Mouse (Mus musculus): ENCODE data around the gene Bmf.
"Not testable (repeated sequence)": the region's sequence is repeated elsewhere in the genome, so short reads cannot be mapped to it uniquely, and the experiment has no call there.

Gene Bmf

DNA sequence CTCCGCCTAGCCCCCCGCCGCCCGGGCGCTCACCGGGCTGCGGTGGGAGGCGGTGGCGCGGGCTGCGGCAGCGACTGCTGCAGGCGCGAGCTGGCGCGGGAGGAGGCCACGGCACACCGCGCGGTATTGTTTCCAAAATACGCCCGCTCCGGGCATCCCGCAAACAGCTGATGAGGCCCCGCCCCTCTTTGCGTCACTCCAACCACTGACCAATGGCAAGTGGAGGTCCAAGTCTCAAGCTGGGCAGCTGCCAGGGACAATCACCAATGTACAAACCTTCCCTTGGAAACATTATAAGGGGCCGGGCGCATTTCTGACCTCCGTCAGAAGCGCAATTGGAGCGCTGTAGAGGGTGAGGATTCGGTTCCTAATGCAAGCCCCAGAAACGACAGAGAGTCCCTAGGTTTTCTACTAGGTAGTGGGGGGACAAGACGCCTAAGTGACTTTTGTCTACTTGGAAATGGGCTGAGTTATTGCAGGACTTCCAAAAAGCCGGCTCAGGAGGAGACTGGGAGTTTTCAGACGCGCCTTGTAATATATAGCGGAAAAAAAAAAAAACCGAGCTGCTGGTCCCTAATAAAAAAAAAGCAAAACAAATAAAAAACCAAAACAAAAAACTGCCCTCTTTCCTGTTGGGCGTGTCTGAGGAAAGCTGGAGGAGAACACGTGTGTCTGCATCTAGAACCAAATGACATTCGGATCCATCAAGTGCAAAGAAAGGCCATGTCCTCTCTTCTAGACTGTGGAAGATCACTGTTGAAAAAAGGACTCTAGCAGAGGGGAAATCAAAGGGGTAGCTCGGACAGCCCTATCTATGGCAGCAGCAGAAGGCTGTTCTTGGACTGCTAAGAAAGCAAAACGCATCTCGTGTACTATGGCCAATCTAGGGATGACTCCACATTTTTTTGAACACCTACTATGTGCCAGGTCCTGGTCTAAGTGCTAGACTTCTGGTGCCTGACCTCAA lies at the start of gene Bmf:
Gene Bmf, minus strand, starts transcription at position 181 of the 967 bp plus-strand sequence.
- peak; percentile 94 for DNase-seq (ENCODE audit: low spot score)

DNA sequence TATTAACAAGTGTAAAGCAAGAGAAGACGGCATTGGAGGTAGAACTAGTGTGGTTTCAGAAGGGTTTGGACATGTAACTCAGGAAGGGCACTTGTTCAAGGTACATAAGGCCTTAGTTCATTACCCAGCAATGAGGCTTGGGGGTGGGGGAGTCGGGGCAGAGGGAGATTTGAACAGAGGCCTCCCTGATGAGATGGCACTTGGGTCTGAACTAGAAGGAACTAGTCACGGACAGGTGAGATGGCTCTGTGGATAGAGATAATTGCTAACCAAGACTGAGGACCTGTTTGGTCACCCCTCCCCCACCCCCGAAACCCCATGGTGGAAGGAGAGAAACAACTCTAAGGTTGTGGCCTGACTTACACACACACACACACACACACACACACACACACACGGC lies 49.6 kb upstream of the Bmf start:
- DNase-seq (ENCODE audit: low spot score): no peak

DNA sequence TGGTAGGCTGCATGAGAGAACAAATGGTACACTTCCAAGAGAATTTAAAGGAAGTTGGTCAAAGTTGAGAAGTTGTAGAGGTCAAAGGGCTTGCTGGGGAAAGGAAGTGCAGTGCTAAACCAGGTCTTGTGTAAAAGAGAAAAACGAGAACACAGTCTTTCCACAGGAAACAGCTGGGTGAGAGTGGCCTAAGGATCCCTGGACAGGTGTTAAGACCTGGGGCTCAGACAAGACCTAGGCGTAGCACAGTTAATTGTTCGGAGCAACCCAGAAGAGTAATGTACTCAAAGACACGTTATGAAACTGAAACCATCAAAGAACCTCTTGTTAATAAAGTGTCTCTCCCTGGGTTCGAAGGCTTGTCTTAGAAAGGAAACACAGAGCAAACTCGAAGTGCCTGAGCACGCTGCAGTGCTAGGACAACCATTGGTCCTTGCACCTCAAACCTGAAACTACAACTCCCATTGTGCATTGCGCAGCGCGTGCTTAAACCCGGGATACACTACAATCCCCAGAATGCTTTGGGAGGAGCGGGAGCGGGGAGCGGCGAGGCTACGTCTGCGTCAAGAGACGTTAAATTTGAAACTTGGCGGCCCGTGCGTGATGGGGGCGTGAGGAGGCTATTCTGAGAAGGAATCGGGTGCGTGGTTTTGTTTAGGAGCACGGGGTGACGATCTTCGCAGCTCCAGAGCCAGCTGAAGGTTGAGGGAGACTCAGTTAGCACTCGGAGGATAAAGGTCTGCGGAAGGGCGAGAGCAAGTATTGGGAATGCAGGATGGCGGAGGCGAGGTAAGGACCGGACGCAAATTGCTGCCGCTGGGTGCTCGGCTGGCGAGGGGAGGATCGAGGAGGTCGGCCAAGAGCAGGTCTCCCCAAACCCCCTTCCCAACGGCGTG lies 48.4 kb upstream of the Bmf start, which contains the start of gene Bub1b:
Gene Bub1b, plus strand, starts transcription at position 539 of the 896 bp plus-strand sequence.
- DNase-seq (ENCODE audit: low spot score): peak; percentile 71

DNA sequence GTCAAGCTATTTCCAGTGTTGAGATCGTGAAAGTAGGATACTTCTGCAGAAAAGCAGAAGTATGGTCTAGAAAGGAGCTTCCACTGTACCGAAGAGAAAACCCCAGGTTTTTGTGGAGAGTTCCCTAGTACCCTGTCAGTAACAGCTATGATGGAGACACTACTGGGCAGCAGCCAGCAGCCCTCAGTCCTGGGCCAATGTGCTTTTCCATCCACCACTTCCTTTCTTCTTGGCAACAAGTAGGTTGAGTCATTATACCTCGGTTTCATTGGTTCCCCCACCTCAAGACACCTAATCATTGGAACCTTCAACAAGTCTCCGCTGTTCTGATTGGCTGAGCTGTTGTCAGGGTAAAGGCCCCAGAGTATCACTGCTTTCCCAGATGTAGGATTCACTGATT lies 41.6 kb upstream of the Bmf start:
- DNase-seq (ENCODE audit: low spot score): no peak

DNA sequence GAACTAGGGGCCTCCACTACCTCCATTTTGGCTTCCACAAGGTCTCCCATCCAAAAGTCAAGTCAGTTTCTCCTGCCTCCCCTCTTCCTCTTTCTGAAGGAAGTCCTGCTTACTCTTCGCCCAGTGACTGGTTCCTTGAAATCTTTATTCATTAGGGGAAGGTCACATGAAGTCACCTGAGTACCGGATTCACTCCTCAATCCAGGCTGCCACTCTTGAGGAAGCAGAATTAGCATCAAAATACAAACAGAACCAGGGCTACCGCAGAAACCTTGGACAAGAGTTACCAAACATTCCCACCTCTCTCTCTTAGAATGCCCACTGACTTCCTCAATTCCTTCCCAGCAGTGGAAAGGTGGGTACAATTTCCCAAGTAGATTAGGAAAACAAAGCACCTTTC lies 38.2 kb upstream of the Bmf start:
- DNase-seq (ENCODE audit: low spot score): no peak

DNA sequence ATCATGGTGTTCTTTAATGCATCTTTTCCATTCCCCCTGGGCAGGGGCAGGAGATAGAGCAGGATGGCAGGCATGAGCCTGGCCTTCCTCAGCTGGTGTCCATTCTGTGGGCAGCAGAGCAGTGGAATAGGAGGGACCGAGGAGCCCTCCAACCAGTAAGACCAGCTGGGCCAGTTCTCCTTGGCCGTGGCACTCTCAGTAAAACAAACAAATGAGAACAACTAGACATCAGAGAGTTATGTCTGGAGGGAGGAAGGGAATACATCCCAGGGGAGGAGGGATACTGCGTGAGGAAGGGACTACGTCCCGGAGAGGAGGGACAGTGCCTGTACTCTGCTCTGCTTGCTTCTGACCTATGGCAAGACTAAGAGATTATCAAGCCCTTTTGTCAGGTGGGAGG lies 36.5 kb upstream of the Bmf start:
- DNase-seq (ENCODE audit: low spot score): no peak

DNA sequence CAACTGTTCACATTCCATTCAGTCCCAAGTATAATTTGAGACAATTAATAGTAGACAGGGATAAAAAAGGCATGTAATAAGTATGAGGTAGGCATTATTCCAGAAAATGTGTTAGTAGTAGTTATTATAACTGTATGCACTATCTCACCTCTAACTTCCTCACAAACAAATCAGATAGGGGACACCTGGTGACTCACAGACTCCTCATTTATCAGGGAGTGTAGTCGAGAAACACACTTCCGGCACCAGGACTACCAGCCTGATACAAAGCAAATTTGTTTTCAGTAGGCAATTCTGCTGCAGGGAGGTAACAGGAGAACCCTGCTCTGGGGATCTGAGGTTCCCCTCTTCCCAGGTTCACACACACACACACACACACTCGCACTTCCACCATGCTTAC lies 23.6 kb upstream of the Bmf start:
- no peak for DNase-seq (ENCODE audit: low spot score)

DNA sequence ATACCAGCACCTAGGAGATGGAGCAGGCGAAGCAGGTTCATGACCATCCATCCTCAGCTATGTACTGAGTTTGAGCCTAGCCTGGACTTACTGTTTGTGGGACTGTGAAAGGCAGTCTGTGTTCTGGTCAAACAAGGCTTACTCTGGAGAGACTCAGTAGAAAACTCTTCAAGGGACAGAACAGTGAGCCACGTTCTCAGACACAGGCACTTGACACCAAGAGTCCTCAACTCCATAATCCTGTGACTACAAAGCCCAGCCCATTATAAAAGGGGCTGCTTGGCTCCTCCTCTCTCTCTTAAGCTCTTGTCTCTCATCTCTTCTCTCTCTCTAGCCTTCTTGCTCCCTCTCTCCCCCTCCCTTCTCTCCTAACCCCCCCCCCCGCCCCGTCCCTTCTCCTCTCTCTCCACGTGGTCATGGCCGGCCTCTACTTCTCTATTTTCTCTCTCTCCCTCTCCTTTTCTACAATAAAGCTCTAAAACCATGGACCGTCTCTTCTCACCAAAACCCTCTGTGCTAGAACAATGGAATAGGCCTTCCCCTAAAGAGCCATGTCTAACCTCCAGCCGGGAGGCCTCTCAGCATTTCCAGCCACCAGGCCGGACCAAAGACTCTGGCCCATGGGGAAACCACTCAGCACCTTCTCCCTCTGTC lies 22.8 kb upstream of the Bmf start:
- no peak for DNase-seq (ENCODE audit: low spot score)

DNA sequence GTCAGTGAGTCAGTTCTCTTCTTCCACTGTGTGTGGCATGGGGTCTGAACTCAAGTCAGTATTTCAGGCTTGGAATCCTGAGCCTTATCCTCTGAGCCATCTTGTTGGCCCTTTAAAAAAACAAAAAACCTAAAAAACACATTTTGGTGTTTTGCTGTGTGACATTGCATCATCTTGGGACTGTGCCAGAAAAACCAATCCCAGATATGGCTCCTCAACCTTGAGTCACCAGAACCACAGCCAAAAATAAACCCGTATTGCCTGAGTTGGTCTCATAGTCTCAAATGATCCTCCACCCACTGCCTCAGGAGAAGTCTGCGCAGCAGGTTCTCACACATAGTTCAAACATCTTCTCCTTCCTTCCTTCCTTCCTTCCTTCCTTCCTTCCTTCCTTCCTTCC lies 21.5 kb upstream of the Bmf start:
- no peak for DNase-seq (ENCODE audit: low spot score)

DNA sequence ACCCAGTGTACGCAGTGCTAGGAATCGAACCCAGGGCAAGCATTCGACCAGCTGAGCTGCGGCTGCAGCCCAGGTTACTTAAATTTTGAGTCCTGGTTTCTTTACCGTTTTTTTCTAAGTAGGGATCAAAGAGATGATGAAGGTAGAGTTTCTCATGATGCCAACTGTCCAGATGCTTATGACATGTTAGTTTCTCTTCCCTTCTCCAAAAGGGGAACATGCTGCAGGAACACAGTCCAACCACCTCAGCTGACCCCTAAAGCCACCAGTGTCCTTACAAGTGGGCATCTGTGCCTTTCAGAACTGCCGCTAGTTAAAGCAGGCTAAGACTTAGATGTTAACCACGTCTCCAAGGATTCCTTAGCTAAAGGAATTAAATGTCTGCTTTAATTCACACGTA lies 17.7 kb upstream of the Bmf start:
- no peak for DNase-seq (ENCODE audit: low spot score)

DNA sequence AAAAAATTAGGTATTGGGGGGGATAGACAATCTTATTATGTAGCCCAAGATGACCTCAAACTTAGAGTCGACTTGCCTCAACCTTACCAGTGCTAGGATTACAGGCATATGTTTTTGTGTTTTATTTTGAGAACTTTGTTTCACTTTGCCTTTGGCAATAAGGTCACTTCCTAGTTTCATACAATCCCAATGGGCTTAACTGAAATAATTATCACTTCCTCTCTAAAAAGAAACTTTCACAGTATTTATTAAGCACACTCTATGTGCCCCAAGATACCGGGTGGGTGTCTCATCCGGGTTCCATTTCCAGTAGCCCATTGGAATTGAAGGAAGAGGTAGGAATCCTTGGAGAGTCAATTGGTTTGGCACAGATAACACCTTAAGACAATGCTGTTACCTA lies 12.9 kb upstream of the Bmf start:
- no peak for DNase-seq (ENCODE audit: low spot score)

DNA sequence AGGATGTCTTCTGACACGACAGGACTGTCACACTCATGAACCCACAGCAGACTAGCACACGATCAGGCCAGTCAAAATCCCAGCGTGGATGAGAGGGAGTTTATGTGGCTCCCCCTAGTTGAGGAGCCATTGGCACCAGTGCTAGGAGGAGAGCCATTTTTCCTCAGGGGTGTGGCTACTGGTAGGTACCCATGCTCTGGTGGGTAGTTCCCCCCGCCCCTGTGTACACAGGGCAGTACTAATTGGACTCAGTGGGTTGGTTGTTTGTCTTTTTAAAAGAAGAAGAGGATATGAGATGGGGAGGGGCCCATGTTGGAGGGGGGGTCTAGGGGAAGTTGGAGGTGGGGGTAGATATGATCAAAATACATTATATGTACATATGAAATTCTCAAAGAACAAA lies 12.5 kb upstream of the Bmf start:
- DNase-seq (ENCODE audit: low spot score): no peak

DNA sequence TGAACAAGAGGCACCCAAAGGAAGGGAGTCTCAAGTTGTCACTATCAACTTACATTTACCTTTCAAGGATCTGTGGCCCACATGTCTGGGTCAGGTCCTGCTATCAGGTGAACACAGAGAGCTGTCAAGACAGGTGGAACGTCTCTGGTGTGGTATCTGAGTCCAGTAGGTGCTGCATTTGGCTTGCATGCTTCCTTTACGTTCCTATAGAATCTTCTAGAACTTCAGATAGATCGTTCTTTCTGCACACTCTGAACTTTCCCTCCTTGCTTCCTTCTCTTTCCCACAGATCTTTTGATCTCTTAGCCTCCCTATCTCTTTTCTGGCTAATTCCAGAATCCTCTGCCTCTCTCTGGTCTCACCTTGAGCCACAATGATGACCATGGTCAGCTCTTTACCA lies 8.9 kb upstream of the Bmf start:
- no peak for DNase-seq (ENCODE audit: low spot score)

DNA sequence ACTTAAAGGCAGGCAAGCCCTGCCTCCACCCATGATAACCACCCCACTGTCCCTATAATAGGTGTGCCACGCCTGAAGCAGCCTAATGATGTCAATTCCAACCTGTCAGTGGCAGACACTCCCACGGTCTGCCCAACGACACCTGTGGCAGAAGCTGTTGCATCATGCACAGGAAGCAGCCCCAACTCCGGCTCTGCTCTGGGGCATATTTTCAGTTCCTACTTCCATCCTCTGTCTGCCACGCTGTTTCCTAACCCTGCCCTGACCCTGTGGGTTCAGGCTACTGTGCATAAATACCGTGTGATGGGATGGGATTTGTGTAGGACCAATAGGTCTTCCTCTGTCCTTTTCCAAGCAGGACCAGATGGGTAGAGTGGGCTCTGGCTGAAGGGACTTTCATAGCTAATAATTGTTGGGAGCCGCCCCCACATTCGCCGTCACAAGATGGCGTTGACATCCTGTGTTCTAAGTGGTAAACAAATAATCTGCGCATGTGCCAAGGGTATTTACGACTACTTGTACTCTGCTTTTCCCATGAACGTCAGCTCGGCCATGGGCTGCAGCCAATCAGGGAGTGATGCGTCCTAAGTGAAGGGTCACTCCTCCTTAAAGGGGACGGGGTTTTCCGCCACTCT lies 5.0 kb upstream of the Bmf start:
- DNase-seq (ENCODE audit: low spot score): not testable (repeated sequence)

DNA sequence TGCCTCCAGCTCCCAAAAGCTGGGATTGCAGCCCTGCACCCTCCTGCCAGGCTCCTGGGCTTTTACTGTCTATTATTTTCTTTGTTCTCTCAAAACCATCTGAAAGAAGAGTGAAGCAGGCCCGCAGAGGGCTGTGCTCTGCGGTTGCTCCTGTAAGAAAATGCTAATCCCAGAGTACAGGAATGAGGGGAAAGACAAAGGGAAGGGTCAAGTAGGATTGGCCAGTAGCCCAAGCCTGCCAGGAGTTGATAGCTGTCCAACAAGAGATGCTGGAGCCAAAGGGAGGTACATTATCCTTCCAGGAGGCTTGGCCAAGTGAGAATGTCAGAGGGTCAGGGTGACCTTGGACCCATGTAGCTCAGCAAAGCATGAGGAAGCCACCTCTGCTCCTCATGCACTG lies 2.1 kb upstream of the Bmf start:
- DNase-seq (ENCODE audit: low spot score): no peak

DNA sequence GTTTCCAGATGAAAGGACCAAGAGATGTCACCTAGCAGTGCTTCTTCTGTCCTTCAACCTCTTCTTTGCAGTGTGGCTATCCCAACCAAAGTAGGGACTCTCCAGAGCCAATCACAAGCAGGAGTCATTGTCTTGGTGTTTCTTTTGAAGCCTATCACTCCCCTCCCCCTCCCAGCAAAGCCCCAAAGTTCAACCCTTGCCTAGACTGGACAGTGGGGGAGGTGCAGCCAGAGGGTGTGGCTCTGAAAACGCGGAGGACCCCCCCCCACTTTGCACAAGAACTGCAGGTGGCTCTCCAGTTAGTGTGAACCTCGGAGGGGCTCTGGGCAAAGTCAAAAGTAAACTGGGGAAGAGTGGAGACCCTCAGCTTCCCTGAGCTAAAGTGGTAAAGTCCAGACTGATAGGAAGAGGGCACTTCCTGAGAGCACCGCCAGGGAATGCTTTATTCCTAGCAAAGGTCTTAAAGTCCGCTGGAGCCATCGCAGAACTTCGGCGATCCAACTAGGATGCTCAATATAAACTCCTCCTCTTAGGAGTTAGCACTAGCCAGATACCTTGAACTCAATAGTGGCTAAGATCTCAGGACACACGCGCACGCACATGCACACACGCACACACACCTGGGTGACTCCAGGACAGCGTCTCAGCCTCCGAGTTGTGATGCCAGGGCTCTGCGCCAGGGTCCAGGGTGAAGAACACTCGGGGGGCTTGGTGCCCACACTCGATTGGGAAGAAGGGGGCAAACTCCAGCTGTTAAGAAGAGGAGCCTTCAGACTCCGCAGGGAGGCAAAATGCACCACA lies 866 bp downstream of the Bmf start:
- no peak for DNase-seq (ENCODE audit: low spot score)

DNA sequence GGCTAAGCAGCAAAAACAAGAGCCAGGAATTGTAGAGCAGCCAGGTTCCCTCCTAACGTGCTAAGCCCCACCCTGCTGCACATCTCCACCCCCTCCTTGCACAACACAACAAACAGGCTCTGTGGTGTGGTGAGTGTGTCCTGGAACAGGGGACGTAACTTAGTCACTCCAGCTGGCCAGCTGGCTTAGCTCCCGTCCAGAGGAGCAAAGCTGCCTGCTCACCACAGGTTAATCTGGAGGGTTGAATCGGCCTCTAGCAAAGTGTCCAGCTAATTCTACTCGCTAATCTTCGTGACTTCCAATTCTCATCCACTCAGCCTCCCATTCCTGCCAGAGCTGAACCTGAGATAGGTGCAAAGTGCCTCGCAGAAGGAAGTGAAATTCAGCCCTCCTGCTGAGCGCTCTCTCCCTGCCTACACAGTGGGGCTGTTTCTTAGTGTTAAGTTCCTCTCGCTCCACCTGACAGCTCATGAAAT lies 1.9 kb downstream of the Bmf start:
- DNase-seq (ENCODE audit: low spot score): no peak

DNA sequence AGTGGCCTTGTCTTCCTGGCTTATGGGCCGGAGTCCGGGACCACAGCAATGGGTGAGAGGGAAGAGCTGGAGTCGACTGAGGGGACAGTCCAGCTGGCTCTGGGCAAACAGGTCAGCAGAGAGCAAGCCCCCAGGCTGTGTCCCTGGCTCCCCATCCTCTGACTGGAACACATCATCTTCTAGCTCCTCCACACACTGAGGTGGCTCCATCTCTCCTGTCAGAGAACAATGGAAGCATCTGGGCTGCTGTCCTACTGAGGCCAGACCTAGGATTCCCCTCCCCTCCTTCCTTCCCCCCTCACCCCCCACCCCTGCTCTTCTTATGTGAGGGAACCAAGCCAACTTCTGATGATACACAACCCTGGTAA lies 2.7 kb downstream of the Bmf start:
- no peak for DNase-seq (ENCODE audit: low spot score)

DNA sequence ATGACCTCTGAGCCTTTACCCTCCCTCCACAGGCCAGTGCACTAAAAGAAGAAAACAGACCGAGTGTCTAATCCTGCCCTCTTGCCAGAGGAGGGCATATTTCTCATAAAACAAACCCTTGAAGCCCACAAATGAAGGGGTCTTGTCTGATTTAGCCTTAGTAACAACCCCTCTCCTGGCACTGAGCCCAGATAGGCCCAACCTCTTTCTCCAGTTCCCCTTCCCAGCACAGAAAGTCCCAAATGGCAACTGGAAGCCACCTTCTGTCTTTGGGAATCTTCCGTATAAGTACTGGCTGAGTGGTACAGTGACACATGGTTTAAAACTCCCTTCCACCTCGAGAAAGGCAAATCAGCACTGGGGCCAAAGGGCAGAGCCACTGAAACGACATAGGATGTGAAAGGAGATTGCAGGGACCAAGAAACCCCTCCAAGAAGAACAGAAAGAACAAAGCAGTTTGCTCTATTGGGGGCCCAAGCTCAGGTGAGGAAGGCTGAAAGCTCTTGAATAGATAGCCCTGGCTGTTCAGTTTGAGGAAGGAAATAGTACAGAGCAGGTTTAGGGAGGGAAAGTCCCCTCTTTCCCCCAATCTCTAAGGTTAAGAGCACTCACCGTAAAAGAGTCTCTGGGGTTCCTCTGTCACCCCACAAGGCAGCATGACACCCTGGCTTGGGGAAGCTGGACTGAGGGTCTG lies 3.2 kb downstream of the Bmf start:
- no peak for DNase-seq (ENCODE audit: low spot score)
